Mouse (Mus musculus): ENCODE measurements at regions not wholly inside any gene's neighbourhood (a gene's known extent, or its start where the extent isn't known, plus 50 kb on each side); places are given as distances from the start of the nearest gene placed in this dataset.
A peak's percentile ranks its signal among the peaks of the same experiment; 100 is the strongest.

- Histone ChIP-seq H3K4me1 (no peaks in the 10 kb centered on the region), H3K4me3 (no peak overlapping the region), H3K4me2 (replicated peaks) (no peak overlapping the region), H3K9me3 (no peaks in the 10 kb centered on the region), H3K27me3 (replicated peaks) (no peaks in the 10 kb centered on the region), H3K9ac (no peak overlapping the region), H3K36me3 (no peaks in the 10 kb centered on the region), H3K27ac (no peak overlapping the region)
- WGBS, result 91% methylated on average over 5 of the region's 5 CpGs
- ATAC-seq (ENCODE audit: low FRiP score, low read depth), result no peak
These were observed 55.9 kb downstream of the Hdgfl1 start for GRCm38 (mm10) chr13:26714056-26714455.

GRCm38 (mm10) chr13:26699062-26699684 is 70.8 kb downstream of the Hdgfl1 start:
- no peak overlapping the region for H3K9ac ChIP-seq
- H3K36me3 ChIP-seq, result no peaks in the 10 kb centered on the region
- no peaks in the 10 kb centered on the region for H3K9me3 ChIP-seq
- H3K4me1 ChIP-seq, result no peaks in the 10 kb centered on the region
- no peak for ATAC-seq (ENCODE audit: low FRiP score, low read depth)
- H3K4me2 ChIP-seq (replicated peaks), result no peak overlapping the region
- WGBS, result 43% methylated on average over 4 of the region's 4 CpGs
- no peak overlapping the region for H3K27ac ChIP-seq
- H3K27me3 ChIP-seq (replicated peaks), result no peaks in the 10 kb centered on the region
- no peak overlapping the region for H3K4me3 ChIP-seq

- Histone ChIP-seq H3K9ac (no peak overlapping the region), H3K4me3 (no peak overlapping the region), H3K27me3 (replicated peaks) (no peaks in the 10 kb centered on the region), H3K9me3 (no peaks in the 10 kb centered on the region), H3K36me3 (no peaks in the 10 kb centered on the region), H3K4me2 (replicated peaks) (no peak overlapping the region), H3K27ac (no peak overlapping the region), H3K4me1 (no peaks in the 10 kb centered on the region)
- WGBS, result 34% methylated on average over 2 of the region's 2 CpGs
- ATAC-seq (ENCODE audit: low FRiP score, low read depth), result no peak
These were observed 110.5 kb downstream of the Hdgfl1 start for GRCm38 (mm10) chr13:26659471-26659870.

- H3K9me3 ChIP-seq, result no peaks in the 10 kb centered on the region
- H3K4me2 ChIP-seq (replicated peaks), result no peak overlapping the region
- 28% methylated on average over 1 of the region's 1 CpGs for WGBS
- peak; percentile 92 for ATAC-seq (ENCODE audit: low FRiP score, low read depth)
- H3K27ac ChIP-seq, result no peak overlapping the region
- no peaks in the 10 kb centered on the region for H3K36me3 ChIP-seq
- no peak overlapping the region for H3K9ac ChIP-seq
- H3K27me3 ChIP-seq (replicated peaks), result no peaks in the 10 kb centered on the region
- no peak overlapping the region for H3K4me3 ChIP-seq
- H3K4me1 ChIP-seq, result no peaks in the 10 kb centered on the region
These were observed 112.9 kb downstream of the Hdgfl1 start for GRCm38 (mm10) chr13:26657010-26657611.
